Mouse (Mus musculus) left cerebral cortex, adult 11 months (tissue): Measurements from ENCODE around the gene Med14.
A peak's percentile ranks its signal among the peaks of the same experiment; 100 is the strongest.

Experiments used
- DNase-seq: peaks from one replicate; pipeline ENCODE4 v3.0.0; 2022; ENCODE audit warnings: low spot score

Gene Med14

DNA sequence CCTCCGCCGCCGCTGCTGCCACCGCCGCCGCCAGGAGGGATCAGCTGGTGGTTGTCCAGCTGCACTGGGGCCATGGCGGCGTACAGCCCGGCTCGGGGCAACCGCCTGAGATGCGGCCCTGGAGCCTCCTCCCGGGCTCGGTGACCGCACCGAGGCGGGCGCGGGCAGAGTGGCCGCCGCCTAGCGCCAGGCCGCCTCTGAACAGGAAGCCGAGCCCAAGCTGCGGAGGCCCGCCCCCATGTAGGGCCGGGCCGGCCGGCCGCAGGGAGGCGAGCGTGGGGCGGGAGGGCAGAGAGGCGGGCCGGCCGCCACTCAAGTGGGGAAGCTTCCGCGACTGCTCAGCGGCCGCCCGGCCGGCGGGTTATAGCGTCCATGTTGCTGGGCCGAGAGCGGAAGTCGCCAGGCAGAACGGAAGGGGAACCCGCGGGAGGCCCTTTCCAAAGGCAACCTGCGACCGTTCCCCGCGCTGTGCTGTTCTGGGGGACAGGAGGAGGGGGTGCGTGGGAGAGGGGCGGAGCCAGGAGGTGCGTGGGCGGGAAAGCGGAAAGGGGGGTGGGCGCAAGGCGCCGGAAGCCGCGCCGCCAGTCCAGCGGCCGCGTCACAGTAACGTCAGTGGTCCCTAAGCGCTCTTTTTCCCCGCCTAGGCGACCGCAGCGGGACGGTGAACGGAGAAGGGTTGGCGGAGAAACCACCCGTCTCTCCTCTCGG, at the start of gene Med14:
TSS of gene Med14 (minus strand) at position 448 of the 708 bp plus-strand sequence.
- peak; percentile 74 for DNase-seq

GRCm38 (mm10) chrX:12800559-12800958, 38.7 kb upstream of the Med14 start:
- no peak for DNase-seq

- no peak for DNase-seq
Measured at GRCm38 (mm10) chrX:12794842-12795241, 33.0 kb upstream of the Med14 start.

DNA sequence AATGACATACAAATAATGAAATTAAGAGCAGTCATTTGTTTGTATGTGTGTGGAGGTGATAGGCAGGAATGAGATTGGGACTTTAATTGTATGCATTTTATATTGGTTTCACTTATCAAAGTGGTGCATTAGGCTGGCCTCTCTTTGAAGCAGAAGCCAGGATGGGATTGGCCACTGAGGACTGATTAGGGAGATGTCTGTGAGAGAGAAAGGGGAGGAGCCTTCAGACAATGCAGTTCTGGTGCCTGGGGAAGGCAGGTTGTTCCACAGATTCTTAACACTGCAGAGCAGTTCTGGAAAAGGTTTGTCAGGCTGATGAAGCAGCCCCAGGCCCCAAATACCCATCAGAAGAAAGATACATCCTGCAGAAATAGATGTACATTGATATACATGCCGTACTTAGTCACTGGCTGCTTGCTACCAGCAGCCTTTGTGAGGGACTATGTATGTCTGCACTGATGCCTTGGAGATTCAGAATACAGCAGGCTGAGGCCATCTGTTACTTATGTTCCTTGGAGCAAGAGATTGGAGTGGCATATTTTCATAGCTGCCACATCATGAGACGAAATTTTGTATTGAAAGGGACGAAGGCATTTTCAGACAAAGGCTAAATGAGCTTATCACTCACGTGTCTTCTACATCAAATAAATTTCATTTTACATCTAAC, 29.9 kb upstream of the Med14 start:
- DNase-seq: no peak

DNA sequence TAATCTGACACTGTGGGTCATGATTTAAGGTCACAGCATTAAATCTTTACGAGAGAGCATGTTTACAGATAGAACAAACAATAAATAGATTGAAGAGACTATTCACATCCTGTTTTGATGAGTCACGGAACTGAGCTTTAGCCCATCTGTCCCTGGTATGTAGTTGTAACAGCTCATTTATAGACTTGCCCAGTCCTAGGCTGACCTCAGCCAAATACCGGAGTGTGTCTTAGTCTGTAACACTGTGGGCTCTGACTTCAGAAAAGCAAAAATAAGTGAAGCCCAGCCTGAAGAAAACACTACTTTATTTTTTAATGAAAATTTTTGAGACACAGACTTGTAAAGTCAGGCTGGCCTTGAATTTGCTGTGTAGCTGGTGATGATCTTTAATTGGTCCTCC, 11.4 kb upstream of the Med14 start:
- no peak for DNase-seq

DNA sequence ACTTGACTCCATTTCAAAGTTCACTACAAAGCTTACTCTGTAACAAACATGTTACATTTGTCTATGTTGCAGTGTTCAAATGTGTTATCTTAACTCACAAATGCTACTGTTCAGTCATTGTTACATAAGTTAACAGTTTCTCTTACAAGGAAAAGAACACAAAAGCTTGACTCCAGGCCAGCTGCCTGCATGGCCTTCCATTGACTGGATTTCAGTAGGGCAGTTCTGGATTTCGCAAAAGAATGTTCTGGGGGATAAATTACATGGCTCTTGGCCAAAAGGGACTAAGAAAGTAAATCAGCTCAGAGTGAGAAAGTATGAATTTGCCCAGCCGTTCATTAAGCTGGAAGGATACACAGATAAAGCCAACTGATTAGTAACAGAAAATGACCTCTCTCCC, 9.7 kb upstream of the Med14 start:
- no peak for DNase-seq

GRCm38 (mm10) chrX:12768571-12768970, 6.7 kb upstream of the Med14 start:
- DNase-seq: no peak

DNA sequence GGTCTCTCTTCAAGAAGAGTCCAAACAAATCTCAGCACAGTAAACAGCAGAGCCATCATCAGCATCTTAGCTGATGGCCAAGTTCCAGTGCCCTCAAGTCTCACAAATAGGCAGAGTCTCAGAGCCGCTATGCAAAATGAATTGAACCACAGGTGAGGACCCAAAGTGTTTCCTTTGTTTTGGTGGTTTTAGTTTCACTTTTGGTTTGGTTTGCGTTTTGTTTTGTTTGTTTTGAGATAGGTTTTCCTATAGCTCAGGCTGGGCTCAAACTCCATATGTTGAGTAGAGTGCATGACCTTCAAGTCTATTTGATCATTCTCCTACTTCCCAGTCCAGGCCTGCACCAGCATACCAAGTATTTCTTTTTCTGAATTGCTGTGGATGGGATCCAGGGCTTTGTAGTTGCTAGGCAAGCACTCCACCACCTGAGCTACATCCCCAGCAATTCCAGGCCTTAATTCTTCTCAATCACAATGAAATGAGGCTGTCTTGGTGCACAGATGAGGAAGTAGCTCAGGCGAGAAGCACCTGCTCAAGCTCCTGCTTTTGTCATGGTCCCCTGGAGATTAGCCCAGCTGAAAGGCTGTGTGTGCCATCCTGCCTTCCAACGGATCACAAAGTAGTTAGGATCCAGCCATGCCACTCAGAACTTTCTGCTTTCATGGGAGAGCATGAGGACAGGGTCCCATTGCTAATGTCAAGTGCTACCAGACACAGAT, 5.1 kb upstream of the Med14 start:
- no peak for DNase-seq

DNA sequence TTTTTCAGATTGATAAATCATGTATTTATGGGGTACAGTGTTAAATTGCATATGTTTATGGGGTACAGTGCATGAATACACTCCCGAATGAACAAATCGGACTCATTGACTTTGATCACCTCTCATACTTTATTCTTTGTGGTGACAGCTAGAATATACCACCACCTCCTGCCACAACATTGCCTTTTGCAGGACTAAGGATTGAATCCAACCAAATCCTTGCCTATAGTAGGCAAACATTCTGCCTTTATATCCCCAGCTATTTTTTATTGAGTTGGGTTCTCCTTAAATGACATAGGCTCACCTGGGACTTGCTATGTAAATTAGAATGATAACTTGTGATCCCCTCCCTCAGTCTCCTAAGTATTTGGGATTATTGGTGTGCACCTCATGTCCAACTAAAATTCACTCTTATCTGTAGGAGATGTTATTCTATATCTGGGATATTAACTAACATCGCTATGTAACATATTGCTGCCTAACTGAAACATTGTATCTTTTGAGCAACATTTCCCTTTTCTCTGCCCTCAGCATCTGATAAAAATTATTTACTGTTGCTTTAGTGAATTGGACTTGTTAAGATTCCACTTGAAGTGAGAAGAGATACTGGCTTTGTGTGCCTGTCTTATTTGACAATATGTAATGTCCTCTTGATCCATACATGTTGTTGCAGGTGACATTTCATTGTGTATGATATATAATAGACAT, 1.4 kb upstream of the Med14 start:
- DNase-seq: no peak

GRCm38 (mm10) chrX:12762334-12763126, 657 bp upstream of the Med14 start:
- DNase-seq: no peak

DNA sequence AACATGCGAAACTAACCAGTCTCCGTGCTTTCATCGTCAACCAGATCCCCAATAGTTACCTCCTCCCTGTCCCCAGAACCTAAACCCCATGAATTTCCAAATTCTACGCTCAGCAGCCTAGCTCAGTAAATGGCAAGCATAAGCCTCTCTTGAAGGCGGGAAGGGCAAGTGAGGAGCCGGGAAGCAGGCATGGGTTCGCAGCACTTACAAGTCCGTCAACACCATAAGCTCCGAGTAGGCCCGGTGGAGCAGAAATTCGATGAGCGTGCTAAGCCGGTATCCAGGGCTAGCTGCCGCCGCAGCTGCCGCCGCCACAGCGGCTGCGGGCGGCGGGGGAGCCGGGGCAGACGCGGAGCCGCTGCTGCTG, 631 bp downstream of the Med14 start:
- no peak for DNase-seq

DNA sequence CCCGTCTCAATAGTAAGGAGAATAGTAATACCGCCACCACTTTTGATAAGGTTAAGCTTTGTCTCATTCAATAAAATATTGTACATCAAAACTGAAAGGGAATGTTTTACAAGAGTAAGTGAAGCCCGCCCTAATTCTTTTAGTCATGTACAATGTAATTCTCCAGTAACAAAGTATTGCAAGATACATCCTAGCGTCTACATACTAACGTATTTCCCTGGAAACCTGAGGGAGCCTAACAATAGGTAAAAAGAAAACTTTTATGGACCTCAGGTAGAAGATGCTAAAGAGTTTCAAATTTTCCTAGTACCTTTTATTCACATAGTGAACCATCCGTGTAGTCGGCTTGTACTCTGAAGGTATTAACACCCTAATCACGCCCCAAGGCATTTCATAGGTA, 1.4 kb downstream of the Med14 start:
- no peak for DNase-seq

GRCm38 (mm10) chrX:12759625-12760024, 2.2 kb downstream of the Med14 start:
- DNase-seq: no peak

DNA sequence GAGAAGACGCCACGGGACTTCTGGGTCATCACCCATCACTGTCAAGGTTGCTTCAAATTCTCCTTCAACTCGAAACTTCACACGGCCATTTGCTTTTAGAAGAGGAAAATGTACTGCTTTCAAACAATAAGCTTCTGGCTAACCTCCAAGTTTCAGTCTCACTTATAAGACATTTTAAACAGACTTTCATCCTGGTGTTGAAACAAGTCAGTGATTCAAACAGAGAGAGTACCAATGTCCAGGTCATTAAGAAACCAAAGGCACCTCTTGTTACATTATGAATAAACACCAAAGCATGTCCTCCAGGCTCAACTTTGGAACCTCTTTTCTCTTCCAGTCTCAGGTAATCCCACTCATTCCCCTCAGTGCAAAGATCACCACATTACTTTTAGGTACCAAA, 14.0 kb downstream of the Med14 start:
- DNase-seq: no peak

DNA sequence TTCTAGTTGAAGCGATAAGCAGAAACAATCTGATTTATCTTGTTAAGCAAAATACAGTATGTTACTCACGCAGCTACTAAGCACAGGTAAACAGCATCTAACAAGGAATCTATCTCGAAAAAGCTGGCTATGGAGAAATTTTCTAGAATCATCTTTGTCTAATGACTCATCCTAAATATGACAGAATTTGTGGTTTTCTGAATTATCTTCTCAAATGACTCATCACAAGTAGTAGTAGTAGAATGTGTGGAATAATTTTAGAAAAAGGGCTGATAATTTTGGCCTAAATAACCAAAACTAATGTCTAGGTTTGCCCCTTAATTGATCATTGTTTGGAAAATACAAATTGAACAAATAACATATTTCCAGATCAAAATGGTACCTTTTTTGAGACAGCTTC, 15.1 kb downstream of the Med14 start:
- no peak for DNase-seq

DNA sequence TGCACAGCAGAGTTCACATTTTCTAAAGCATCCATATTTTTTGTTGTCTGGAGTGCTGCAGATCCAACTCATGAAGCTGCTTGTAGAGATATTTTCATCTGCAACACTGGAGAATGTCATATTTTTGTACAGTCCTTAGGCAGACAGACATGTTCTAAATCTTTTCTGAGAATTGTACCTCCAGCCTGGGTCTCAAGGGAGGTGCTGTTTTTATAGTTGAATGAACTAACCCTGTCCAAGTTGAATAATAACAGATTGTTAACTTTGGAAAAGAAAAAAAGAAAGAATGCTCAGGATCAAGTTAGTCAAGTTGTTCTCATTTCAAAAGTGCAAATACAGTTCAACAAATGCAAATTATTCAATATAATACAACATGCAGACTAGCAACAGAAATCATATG, 21.5 kb downstream of the Med14 start:
- DNase-seq: no peak

DNA sequence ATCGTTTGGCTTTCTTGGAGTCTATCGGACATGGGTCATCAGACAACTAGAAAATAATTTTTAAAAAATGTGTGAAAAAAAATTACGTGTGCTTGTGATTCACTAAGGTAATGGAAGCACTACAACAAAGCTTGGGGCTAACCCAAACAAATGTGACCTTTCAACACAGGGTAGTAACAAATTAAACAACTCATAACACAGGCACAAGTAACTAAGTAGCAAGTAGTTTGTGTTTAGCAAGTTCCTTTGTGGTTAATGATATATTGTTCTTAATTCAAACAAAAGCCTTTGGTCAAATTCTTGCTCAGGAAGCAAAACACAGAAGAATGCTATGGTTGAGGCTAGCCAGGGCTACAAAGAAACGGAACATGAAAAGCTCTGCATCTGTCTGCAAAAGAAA, 45.8 kb downstream of the Med14 start:
- DNase-seq: no peak

DNA sequence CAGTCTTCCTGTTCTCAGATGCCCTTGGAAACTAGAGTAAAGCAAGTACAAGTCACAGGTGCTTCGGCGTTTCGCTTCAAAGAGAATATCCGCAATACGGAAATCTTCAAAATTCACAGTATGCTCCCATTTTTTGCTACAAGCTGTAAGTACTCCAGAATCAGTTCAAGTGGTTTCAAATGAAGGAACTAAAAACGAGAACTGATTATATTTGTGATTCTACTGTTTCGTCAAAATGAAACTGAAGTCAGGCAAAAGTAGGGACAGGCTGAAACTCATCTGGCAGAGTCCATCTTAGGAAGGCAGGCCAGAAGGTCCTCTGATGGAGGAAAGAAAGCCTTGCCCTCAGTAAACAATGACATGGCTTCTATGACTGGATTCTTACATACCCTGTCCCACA, 48.1 kb downstream of the Med14 start:
- no peak for DNase-seq

GRCm38 (mm10) chrX:12686910-12687309, 75.0 kb downstream of the Med14 start:
- DNase-seq: no peak

DNA sequence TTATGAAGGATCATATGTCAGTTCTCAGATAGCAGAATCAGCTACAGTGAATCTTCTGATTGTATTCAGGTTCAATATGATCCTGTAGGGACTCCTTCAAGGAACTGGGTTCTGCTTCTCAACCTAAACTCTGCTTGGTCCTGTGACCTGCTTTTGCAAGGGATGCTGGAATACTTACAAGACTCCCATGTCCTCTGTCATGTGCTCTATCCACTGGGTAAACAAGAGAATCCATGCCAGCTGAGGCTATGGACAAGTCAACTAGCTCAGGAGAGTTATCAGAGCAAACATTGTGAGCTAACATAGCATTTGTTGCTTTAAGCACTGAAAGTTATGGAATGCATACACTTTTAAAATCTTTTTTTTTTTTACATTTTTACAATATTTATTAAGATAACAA, 75.8 kb downstream of the Med14 start:
- no peak for DNase-seq

DNA sequence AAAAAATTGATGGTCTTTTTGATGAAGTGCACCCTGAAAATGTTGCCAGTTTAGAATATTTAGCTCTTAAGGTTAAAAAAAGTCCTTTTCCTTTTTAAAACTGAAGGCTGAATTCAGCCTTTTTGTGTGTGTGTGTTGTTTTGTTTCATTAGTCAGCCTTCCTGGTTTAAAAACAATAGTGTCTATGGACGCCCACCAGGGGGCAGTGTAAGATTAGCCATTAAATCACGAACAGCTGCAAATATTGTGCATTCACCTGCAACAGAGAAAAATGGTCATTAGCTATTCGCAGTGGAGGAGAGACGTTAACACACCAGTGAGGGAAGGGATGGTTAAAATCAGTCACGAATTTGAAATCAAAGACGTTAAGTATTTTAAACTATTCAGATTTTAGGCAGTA, 84.5 kb downstream of the Med14 start:
- DNase-seq: no peak
